Mouse (Mus musculus) G1E (cell line): ENCODE data around the gene Kif7. TPM values are rescaled to one million over a fixed set of nuclear protein-coding genes. Genes with fewer than 3 reads are reported as not detected.

Experiments used
- ATAC-seq: 2 replicates; pipeline ENCODE4 v1.8.0; 2016; ENCODE audit warnings: mild to moderate bottlenecking; ENCODE audit not compliant: insufficient number of reproducible peaks, poor library complexity, low FRiP score, severe bottlenecking; ENCODE audit errors: extremely low read depth
- DNase-seq: peaks from one replicate; pipeline ENCODE4 v3.0.0; 2012; ENCODE audit warnings: low spot score
- H3K27me3 ChIP-seq: 2 replicates; pipeline ENCODE4 v1.6.1; 2012; ENCODE audit warnings: mild to moderate bottlenecking, low read length, inconsistent platforms; ENCODE audit not compliant: insufficient read depth
- H3K36me3 ChIP-seq: replicated peaks from 2 replicates; pipeline ENCODE3; 2012; ENCODE audit warnings: mild to moderate bottlenecking, inconsistent platforms
- H3K4me1 ChIP-seq: 2 replicates; pipeline ENCODE4 v1.6.1; 2012; ENCODE audit warnings: low read depth, low read length, inconsistent platforms, mixed read lengths; ENCODE audit not compliant: insufficient read depth
- H3K4me3 ChIP-seq: 2 replicates; pipeline ENCODE4 v1.5.1; 2012; ENCODE audit warnings: low read depth, mild to moderate bottlenecking, inconsistent platforms, low read length, moderate library complexity, mixed read lengths
- H3K9me3 ChIP-seq: replicated peaks from 2 replicates; pipeline ENCODE4 v1.6.1; 2012; ENCODE audit warnings: inconsistent platforms
- CTCF ChIP-seq: IDR thresholded peaks from 2 replicates; pipeline ENCODE4 v1.5.1; 2012; ENCODE audit warnings: low read depth, low read length, inconsistent platforms, mixed read lengths
- GATA1 ChIP-seq: IDR thresholded peaks from 2 replicates; pipeline ENCODE4 v1.6.1; 2012; ENCODE audit warnings: borderline replicate concordance, low read length, inconsistent platforms, mixed read lengths
- GATA2 ChIP-seq: IDR thresholded peaks from 2 replicates; pipeline ENCODE4 v1.6.1; 2012; ENCODE audit warnings: low read depth, low read length, inconsistent platforms, borderline replicate concordance
- POLR2AphosphoS5 ChIP-seq: IDR thresholded peaks from 2 replicates; pipeline ENCODE4 v1.6.1; 2012; ENCODE audit warnings: low read depth, low read length, inconsistent platforms; ENCODE audit not compliant: insufficient replicate concordance
- TAL1 ChIP-seq: conservative IDR thresholded peaks from 2 replicates; pipeline ENCODE4 v1.6.1; 2012; ENCODE audit warnings: low read depth, low read length, inconsistent platforms, mixed read lengths
- polyA plus RNA-seq: library from polyadenylated mRNA; stranded (reverse); fragments of >175 nt; gene quantifications from 2 replicates; pipeline ENCODE4 v1.2.3, GENCODE M21; 2012
- total RNA-seq, 2 experiments: library from RNA; stranded (forward) in 1 of 2; stranded (reverse) in 1 of 2; fragments of 200-1000 nt in 1 of 2; fragments of >200 nt in 1 of 2; fragmentation: Nextera tagmentation in 1 of 2; gene quantifications; 2 replicates each; pipeline ENCODE4 v1.2.3; 2014 to 2017

Gene Kif7
- total and polyA plus RNA-seq, 3 experiments = 2.6 to 17.6 (median 4.2) TPM

DNA sequence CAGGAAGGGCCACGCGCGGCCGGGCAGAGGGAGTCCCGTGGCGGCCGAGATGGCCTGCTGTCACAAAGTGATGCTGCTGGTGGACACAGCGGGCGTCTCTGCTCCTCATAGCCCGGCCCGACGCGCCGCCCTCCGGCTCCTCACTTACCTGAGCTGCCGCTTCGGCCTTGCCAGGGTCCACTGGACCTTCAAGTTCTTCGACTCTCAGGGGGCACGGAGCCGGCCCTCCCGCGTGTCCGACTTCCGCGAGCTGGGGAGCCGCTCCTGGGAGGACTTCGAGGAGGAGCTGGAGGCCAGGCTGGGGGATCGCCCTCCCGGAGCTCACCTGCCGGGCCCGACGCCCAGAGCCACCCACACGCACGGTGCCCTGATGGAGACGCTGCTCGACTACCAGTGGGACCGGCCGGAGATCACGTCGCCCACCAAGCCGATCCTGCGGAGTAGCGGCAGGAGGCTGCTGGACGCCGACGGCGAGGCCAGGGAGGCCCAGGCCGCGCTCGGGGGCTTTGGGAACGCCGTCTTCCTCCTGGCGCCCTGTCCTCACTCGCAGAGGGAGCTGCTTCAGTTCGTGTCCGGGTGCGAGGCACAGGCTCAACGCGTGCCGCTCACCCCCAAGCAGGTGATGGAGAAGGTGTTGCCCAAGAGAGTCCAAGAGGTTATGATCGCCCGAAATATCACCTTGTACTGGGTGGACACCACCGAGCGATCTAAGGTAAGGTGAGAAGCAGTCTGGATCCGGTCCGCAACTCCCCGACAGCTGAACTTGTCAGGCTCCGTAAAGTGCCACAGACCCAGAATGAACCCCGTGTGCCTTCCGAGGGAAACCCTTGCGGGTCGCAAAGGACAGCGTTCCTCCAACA, 55.0 kb downstream of the Kif7 start:
- DNase-seq (peak; percentile 35), ATAC-seq (no peak)
- Histone ChIP-seq H3K27me3 (0 out of 2 replicates have a peak, but pooled peaks cover 4% of the 10 kb centered on the region), H3K4me3 (peak overlapping the region; percentile 98), H3K4me1 (peaks cover 43% of the 10 kb centered on the region), H3K9me3 (no peaks in the 10 kb centered on the region), H3K36me3 (peaks cover 32% of the 10 kb centered on the region)
- no peak for TF ChIP-seq GATA1
- TF ChIP-seq GATA2 = no peak
- no peak for TF ChIP-seq CTCF
- TF ChIP-seq POLR2AphosphoS5 = no peak
- no peak for TF ChIP-seq TAL1

- H3K36me3 ChIP-seq = peaks cover 24% of the 10 kb centered on the region
- H3K27me3 ChIP-seq = peaks cover 7% of the 10 kb centered on the region; the same call in 1 of the 2 replicates
- no peaks in the 10 kb centered on the region for H3K9me3 ChIP-seq
- ATAC-seq (peak; percentile 100), DNase-seq (peak; percentile 99)
- H3K4me3 ChIP-seq = peak within 1 kb of the TSS; percentile 98
- H3K4me1 ChIP-seq = peaks cover 37% of the 10 kb centered on the region
- TF ChIP-seq GATA2 = no peak
- no peak for TF ChIP-seq GATA1
- TF ChIP-seq CTCF = no peak
- no peak for TF ChIP-seq POLR2AphosphoS5
- no peak for TF ChIP-seq TAL1
Measured at GRCm38 (mm10) chr7:79659578-79660290, 55.8 kb downstream of the Kif7 start, which contains the start of gene Ticrr. Ticrr (plus strand) TSS chr7:79660196.

DNA sequence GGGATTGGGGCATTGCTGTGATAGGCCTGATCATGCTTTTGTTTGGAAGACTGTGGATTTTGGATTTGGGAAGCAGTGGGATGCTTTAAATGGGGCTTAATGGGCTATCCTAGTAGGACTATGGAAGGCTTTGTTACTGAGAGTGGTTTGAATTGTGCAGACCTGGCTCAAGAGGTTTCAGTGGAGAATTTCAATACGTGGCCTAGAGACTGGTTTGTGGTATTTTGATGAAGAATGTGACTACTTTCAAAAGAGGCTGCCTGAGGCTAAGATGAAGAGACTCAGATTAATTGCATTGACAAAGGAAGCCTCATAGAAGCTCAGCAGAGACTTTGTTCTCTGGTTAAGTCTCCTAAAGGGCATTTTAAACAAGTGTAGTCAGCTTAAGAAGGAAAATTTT, 60.9 kb downstream of the Kif7 start:
- no peak for DNase-seq
- Histone ChIP-seq H3K9me3 (no peaks in the 10 kb centered on the region), H3K4me3 (no peak overlapping the region), H3K4me1 (peaks cover 10% of the 10 kb centered on the region), H3K36me3 (no peaks in the 10 kb centered on the region), H3K27me3 (peaks cover 24% of the 10 kb centered on the region)
- no peak for TF ChIP-seq POLR2AphosphoS5
- no peak for TF ChIP-seq GATA2
- TF ChIP-seq GATA1 = no peak
- no peak for TF ChIP-seq TAL1
- no peak for TF ChIP-seq CTCF
- no peak for ATAC-seq

DNA sequence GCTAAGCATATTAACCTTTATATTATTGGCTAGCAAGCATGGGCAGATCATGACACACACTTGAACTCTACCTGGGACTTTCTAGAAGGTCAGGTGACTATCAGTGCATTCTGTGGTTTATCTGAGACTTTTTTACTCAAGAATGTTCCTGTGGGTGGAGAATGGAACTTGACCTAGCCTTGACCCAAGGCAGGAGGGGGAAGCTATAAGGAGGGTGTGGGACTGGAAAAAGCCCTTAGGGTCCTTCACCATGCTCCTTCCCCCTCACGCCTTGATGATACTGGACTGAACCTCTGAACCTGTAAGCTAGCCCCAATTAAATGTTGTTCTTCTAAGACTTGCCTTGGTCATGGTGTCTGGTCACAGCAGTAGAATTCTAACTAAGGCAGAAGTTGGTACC, 61.3 kb downstream of the Kif7 start:
- ATAC-seq (no peak), DNase-seq (no peak)
- TF ChIP-seq POLR2AphosphoS5 = no peak
- TF ChIP-seq GATA2 = no peak
- no peak for TF ChIP-seq GATA1
- TF ChIP-seq CTCF = no peak
- no peak for TF ChIP-seq TAL1

GRCm38 (mm10) chr7:79649005-79649404, 66.5 kb downstream of the Kif7 start:
- Histone ChIP-seq H3K27me3 (peaks cover 23% of the 10 kb centered on the region), H3K4me3 (no peak overlapping the region), H3K9me3 (no peaks in the 10 kb centered on the region), H3K36me3 (no peaks in the 10 kb centered on the region), H3K4me1 (no peaks in the 10 kb centered on the region)
- TF ChIP-seq CTCF (peak; percentile 51), POLR2AphosphoS5 (no peak), TAL1 (no peak), GATA2 (no peak), GATA1 (no peak)
- DNase-seq = peak; percentile 22
- no peak for ATAC-seq

More for the DNA sequence above, 61.3 kb downstream of the Kif7 start:
- H3K4me3 ChIP-seq = no peak overlapping the region
- H3K4me1 ChIP-seq = peaks cover 7% of the 10 kb centered on the region
- peaks cover 24% of the 10 kb centered on the region for H3K27me3 ChIP-seq
- H3K9me3 ChIP-seq = no peaks in the 10 kb centered on the region
- no peaks in the 10 kb centered on the region for H3K36me3 ChIP-seq

Other genes starting within 250 kb of the Kif7 start
- gene Polg, start 249.4 kb downstream of the Kif7 start, total RNA-seq (2014; fragmentation: Nextera tagmentation) = 40.6 and 42.5 TPM in 2 replicates
- 140 and 152 TPM in 2 replicates for gene Polg, start 249.4 kb downstream of the Kif7 start, total RNA-seq (2017)
- 87.4 and 92.9 TPM in 2 replicates for gene Polg, start 249.4 kb downstream of the Kif7 start, polyA plus RNA-seq
- gene Rhcg, start 98.1 kb downstream of the Kif7 start, total RNA-seq (2014; fragmentation: Nextera tagmentation) = not detected in 2 replicates
- not detected in 2 replicates for gene Rhcg, start 98.1 kb downstream of the Kif7 start, total RNA-seq (2017)
- gene Rhcg, start 98.1 kb downstream of the Kif7 start, polyA plus RNA-seq = not detected in 2 replicates
- 69.3 and 74.3 TPM in 2 replicates for gene Ticrr, start 55.5 kb downstream of the Kif7 start, total RNA-seq (2014; fragmentation: Nextera tagmentation)
- gene Ticrr, start 55.5 kb downstream of the Kif7 start, total RNA-seq (2017) = 16.7 and 21.3 TPM in 2 replicates
- 13.1 and 13.6 TPM in 2 replicates for gene Ticrr, start 55.5 kb downstream of the Kif7 start, polyA plus RNA-seq
- gene Plin1, start 17.2 kb upstream of the Kif7 start, total RNA-seq (2014; fragmentation: Nextera tagmentation) = not detected in 2 replicates
- 0.16 TPM in 1 of 2 replicates, not detected in the other for gene Plin1, start 17.2 kb upstream of the Kif7 start, total RNA-seq (2017)
- gene Plin1, start 17.2 kb upstream of the Kif7 start, polyA plus RNA-seq = not detected in 2 replicates
- 6.5 and 7.5 TPM in 2 replicates for gene Pex11a, start 27.4 kb upstream of the Kif7 start, total RNA-seq (2014; fragmentation: Nextera tagmentation)
- 2.7 and 2.8 TPM in 2 replicates for gene Pex11a, start 27.4 kb upstream of the Kif7 start, total RNA-seq (2017)
- gene Pex11a, start 27.4 kb upstream of the Kif7 start, polyA plus RNA-seq = 2.9 TPM in 2 replicates
- 1.0 and 2.1 TPM in 2 replicates for gene Wdr93, start 27.4 kb upstream of the Kif7 start, total RNA-seq (2014; fragmentation: Nextera tagmentation)
- 0.41 and 0.55 TPM in 2 replicates for gene Wdr93, start 27.4 kb upstream of the Kif7 start, total RNA-seq (2017)
- gene Wdr93, start 27.4 kb upstream of the Kif7 start, polyA plus RNA-seq = 0.17 TPM in 1 of 2 replicates, not detected in the other
- not detected in 2 replicates for gene Mesp1, start 78.1 kb upstream of the Kif7 start, total RNA-seq (2014; fragmentation: Nextera tagmentation)
- gene Mesp1, start 78.1 kb upstream of the Kif7 start, total RNA-seq (2017) = not detected in 2 replicates
- not detected in 2 replicates for gene Mesp1, start 78.1 kb upstream of the Kif7 start, polyA plus RNA-seq
- gene Mesp2, start 95.0 kb upstream of the Kif7 start, total RNA-seq (2014; fragmentation: Nextera tagmentation) = not detected in 2 replicates
- gene Mesp2, start 95.0 kb upstream of the Kif7 start, total RNA-seq (2017) = 0.17 TPM in 1 of 2 replicates, not detected in the other
- gene Mesp2, start 95.0 kb upstream of the Kif7 start, polyA plus RNA-seq = not detected in 2 replicates
- gene Anpep, start 145.3 kb upstream of the Kif7 start, total RNA-seq (2014; fragmentation: Nextera tagmentation) = not detected in 2 replicates
- 0.29 and 0.66 TPM in 2 replicates for gene Anpep, start 145.3 kb upstream of the Kif7 start, total RNA-seq (2017)
- not detected in 2 replicates for gene Anpep, start 145.3 kb upstream of the Kif7 start, polyA plus RNA-seq
- 23.9 and 28.9 TPM in 2 replicates for gene Ap3s2, start 204.9 kb upstream of the Kif7 start, total RNA-seq (2014; fragmentation: Nextera tagmentation)
- gene Ap3s2, start 204.9 kb upstream of the Kif7 start, total RNA-seq (2017) = 5.6 and 6.0 TPM in 2 replicates
- 6.8 and 7.1 TPM in 2 replicates for gene Ap3s2, start 204.9 kb upstream of the Kif7 start, polyA plus RNA-seq
- gene Arpin, start 219.6 kb upstream of the Kif7 start, total RNA-seq (2014; fragmentation: Nextera tagmentation) = not detected in 2 replicates
- 0.06 TPM in 1 of 2 replicates, not detected in the other for gene Arpin, start 219.6 kb upstream of the Kif7 start, total RNA-seq (2017)
- not detected in 2 replicates for gene Arpin, start 219.6 kb upstream of the Kif7 start, polyA plus RNA-seq